Comparison of ENCODE assay signal across 26 mouse cellular contexts in the genomic region with DNA sequence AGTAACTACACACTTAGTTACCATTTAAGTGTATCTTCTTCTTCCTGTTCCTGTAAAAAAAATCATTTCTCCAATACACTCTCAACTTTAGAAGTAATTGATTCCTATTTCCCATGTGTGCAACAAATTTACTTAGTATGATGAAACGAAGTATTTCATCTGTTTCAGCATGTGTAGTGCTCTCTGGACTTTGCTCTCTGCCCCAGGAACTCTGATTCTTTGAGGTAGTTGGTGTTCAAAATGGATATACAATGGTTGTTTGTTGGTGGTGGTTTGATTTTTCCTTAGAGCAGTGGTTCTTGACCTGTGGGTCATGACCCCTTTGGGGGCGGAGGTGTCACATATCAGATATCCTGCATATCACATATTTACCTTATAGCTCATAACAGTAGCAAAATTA. TPM values are rescaled to one million over a fixed set of nuclear protein-coding genes. Genes with fewer than 3 reads are reported as not detected.
DNase-seq lines count a peak whose midpoint lies in the region; ATAC-seq and TF ChIP-seq lines count a peak whose summit lies in the region.
"Had no signal": no experiment of that assay in that cellular context is flagged by ENCODE, and none has a peak within 500 bp of the region (broad histone marks: within the 10 kb centered on the region; RNA-seq: fewer than 3 reads in every experiment).

No protein-coding gene starts in this region.

- no peaks in the 10 kb centered on the region for H3K9me3 ChIP-seq in intestine, embryonic 16.5 days (ENCODE audit: control insufficient read depth, low read length)
- no peaks in the 10 kb centered on the region for H3K9me3 ChIP-seq in intestine, embryonic 15.5 days
- H3K9me3 ChIP-seq in kidney, embryonic 16.5 days (ENCODE audit: low read length): peaks cover 3% of the 10 kb centered on the region; the same call in 1 of the 2 replicates
- no peaks in the 10 kb centered on the region for H3K9me3 ChIP-seq in liver, postnatal 0 days (ENCODE audit: low read length)
- H3K9me3 ChIP-seq in liver, embryonic 12.5 days (replicated peaks): no peaks in the 10 kb centered on the region
- H3K9me3 ChIP-seq: embryonic facial prominence, embryonic 10.5 days; embryonic facial prominence, embryonic 13.5 days; forebrain, embryonic 12.5 days; forebrain, embryonic 15.5 days; heart, embryonic 10.5 days; heart, embryonic 13.5 days had no signal

- 0 out of 2 replicates have a peak, but pooled peaks cover 6% of the 10 kb centered on the region for H3K36me3 ChIP-seq in intestine, embryonic 16.5 days (ENCODE audit: control insufficient read depth, insufficient read depth, low read length)
- no peaks in the 10 kb centered on the region for H3K36me3 ChIP-seq in intestine, embryonic 15.5 days
- H3K36me3 ChIP-seq in kidney, embryonic 16.5 days (ENCODE audit: insufficient read depth, low read length): peaks cover 8% of the 10 kb centered on the region
- H3K36me3 ChIP-seq in liver, postnatal 0 days (replicated peaks; ENCODE audit: insufficient read depth, low read length): peaks cover 5% of the 10 kb centered on the region; the same call in 1 of the 2 replicates
- peaks cover 8% of the 10 kb centered on the region for H3K36me3 ChIP-seq in liver, embryonic 12.5 days

- 74% methylated on average over 2 of the region's 2 CpGs for WGBS in intestine, embryonic 16.5 days
- WGBS in intestine, embryonic 15.5 days: 80% methylated on average over 2 of the region's 2 CpGs
- WGBS in kidney, embryonic 16.5 days: 83% methylated on average over 2 of the region's 2 CpGs
- 67% methylated on average over 2 of the region's 2 CpGs for WGBS in liver, postnatal 0 days (ENCODE audit: insufficient replicate concordance)
- WGBS in liver, embryonic 12.5 days (ENCODE audit: insufficient replicate concordance): 75% methylated on average over 2 of the region's 2 CpGs

- no peak for ATAC-seq in intestine, embryonic 16.5 days
- no peak for ATAC-seq in intestine, embryonic 15.5 days
- ATAC-seq in kidney, embryonic 16.5 days (ENCODE audit: low FRiP score, low TSS enrichment): no peak
- peak; percentile 66 for ATAC-seq in liver, postnatal 0 days
- no peak for ATAC-seq in liver, embryonic 12.5 days
- ATAC-seq: activated CD4-positive, CD25-positive, alpha-beta regulatory T cell, adult 4 months; forebrain, embryonic 15.5 days had no signal

- DNase-seq in kidney, adult 9 months: peak; percentile 47
- no peak for DNase-seq in liver, postnatal 0 days
- no peak for DNase-seq in right cerebral cortex, adult 18-20 months
- DNase-seq: adrenal gland, adult 8-10 months; adrenal gland, postnatal 25 days; cerebellum, adult 11-12 months; cerebellum, adult 8-10 months; cerebellum, postnatal 10 days; cerebellum, postnatal 36 days; embryo, embryonic 11 days; gastrocnemius, postnatal 25 days; heart, adult 2 months; heart, postnatal 14 days; heart, postnatal 4 days had no signal

- H3K27me3 ChIP-seq in intestine, embryonic 16.5 days (replicated peaks; ENCODE audit: control insufficient read depth, insufficient read depth, low read length): no peaks in the 10 kb centered on the region
- H3K27me3 ChIP-seq in intestine, embryonic 15.5 days (replicated peaks): no peaks in the 10 kb centered on the region
- no peaks in the 10 kb centered on the region for H3K27me3 ChIP-seq in kidney, embryonic 16.5 days (ENCODE audit: insufficient read depth, low read length)
- no peaks in the 10 kb centered on the region for H3K27me3 ChIP-seq in liver, postnatal 0 days (ENCODE audit: insufficient read depth, low read length)
- H3K27me3 ChIP-seq in liver, embryonic 12.5 days (replicated peaks): no peaks in the 10 kb centered on the region
- H3K27me3 ChIP-seq: embryonic facial prominence, embryonic 13.5 days; forebrain, embryonic 12.5 days; forebrain, embryonic 15.5 days; heart, embryonic 13.5 days had no signal

- no peak for TF ChIP-seq CTCF in liver, postnatal 0 days (IDR thresholded peaks at IDR 0.05; ENCODE audit: low read depth)

- H3K4me2 ChIP-seq in intestine, embryonic 16.5 days (ENCODE audit: low read depth, low read length): no peak overlapping the region
- no peak overlapping the region for H3K4me2 ChIP-seq in intestine, embryonic 15.5 days (replicated peaks)
- no peak overlapping the region for H3K4me2 ChIP-seq in kidney, embryonic 16.5 days (replicated peaks; ENCODE audit: low read depth, low read length)
- H3K4me2 ChIP-seq in liver, postnatal 0 days (ENCODE audit: low read depth, low read length): no peak overlapping the region
- no peak overlapping the region for H3K4me2 ChIP-seq in liver, embryonic 12.5 days
- H3K4me2 ChIP-seq: embryonic facial prominence, embryonic 13.5 days; forebrain, embryonic 12.5 days; forebrain, embryonic 15.5 days; heart, embryonic 13.5 days had no signal

- H3K4me3 ChIP-seq in intestine, embryonic 16.5 days (ENCODE audit: low read length): no peak overlapping the region
- H3K4me3 ChIP-seq in intestine, embryonic 15.5 days (replicated peaks): no peak overlapping the region
- no peak overlapping the region for H3K4me3 ChIP-seq in kidney, embryonic 16.5 days (ENCODE audit: low read length)
- no peak overlapping the region for H3K4me3 ChIP-seq in liver, postnatal 0 days (ENCODE audit: low read depth, low read length)
- H3K4me3 ChIP-seq in liver, embryonic 12.5 days: no peak overlapping the region
- H3K4me3 ChIP-seq: embryonic facial prominence, embryonic 10.5 days; embryonic facial prominence, embryonic 13.5 days; erythroblast, embryonic 14.5 days; forebrain, embryonic 12.5 days; forebrain, embryonic 15.5 days; heart, adult 2 months; heart, embryonic 10.5 days; heart, embryonic 13.5 days had no signal

- 0 out of 2 replicates have a peak overlapping the region, but pooled peaks have one; percentile 4 for H3K27ac ChIP-seq in intestine, embryonic 16.5 days (ENCODE audit: low read length)
- H3K27ac ChIP-seq in intestine, embryonic 15.5 days: no peak overlapping the region
- H3K27ac ChIP-seq in kidney, embryonic 16.5 days (ENCODE audit: low read length): no peak overlapping the region
- peak overlapping the region; percentile 56 for H3K27ac ChIP-seq in liver, postnatal 0 days (ENCODE audit: low read depth)
- no peak overlapping the region for H3K27ac ChIP-seq in liver, embryonic 12.5 days
- H3K27ac ChIP-seq: embryonic facial prominence, embryonic 10.5 days; embryonic facial prominence, embryonic 13.5 days; forebrain, embryonic 12.5 days; forebrain, embryonic 15.5 days; heart, adult 2 months had no signal

- TF ChIP-seq EP300 in liver, postnatal 0 days (IDR thresholded peaks at IDR 0.05; ENCODE audit: low read depth): peak; percentile 40; the same call in 1 of the 2 replicates

- H3K4me1 ChIP-seq in intestine, embryonic 16.5 days (ENCODE audit: control insufficient read depth, insufficient read depth, low read length): no peaks in the 10 kb centered on the region; the same call in 1 of the 2 replicates
- H3K4me1 ChIP-seq in intestine, embryonic 15.5 days (replicated peaks): peaks cover 14% of the 10 kb centered on the region
- H3K4me1 ChIP-seq in kidney, embryonic 16.5 days (ENCODE audit: insufficient read depth, low read length): peaks cover 14% of the 10 kb centered on the region; the same call in 1 of the 2 replicates
- H3K4me1 ChIP-seq in liver, postnatal 0 days (ENCODE audit: insufficient read depth): peaks cover 20% of the 10 kb centered on the region
- peaks cover 26% of the 10 kb centered on the region for H3K4me1 ChIP-seq in liver, embryonic 12.5 days
- H3K4me1 ChIP-seq: forebrain, embryonic 15.5 days had no signal

- no peak overlapping the region for H3K9ac ChIP-seq in intestine, embryonic 16.5 days (ENCODE audit: low read depth, low read length)
- H3K9ac ChIP-seq in intestine, embryonic 15.5 days: no peak overlapping the region
- H3K9ac ChIP-seq in kidney, embryonic 16.5 days (replicated peaks; ENCODE audit: low read length): no peak overlapping the region
- H3K9ac ChIP-seq in liver, postnatal 0 days (replicated peaks): no peak overlapping the region
- H3K9ac ChIP-seq in liver, embryonic 12.5 days: no peak overlapping the region
- H3K9ac ChIP-seq: embryonic facial prominence, embryonic 13.5 days; forebrain, embryonic 12.5 days; forebrain, embryonic 15.5 days; heart, embryonic 13.5 days had no signal

RNA-seq across cellular contexts. Expression of a gene that starts 32.7 kb away (rescaled TPM):
- 51.4 and 51.7 TPM in 2 replicates for polyA plus RNA-seq in intestine, embryonic 16.5 days (2015; fragmentation: Nextera tagmentation; extraction: Ambion mirVana)
- polyA plus RNA-seq in intestine, embryonic 15.5 days (2015; fragmentation: Nextera tagmentation; extraction: Ambion mirVana): 46.4 and 47.8 TPM in 2 replicates
- 40.5 and 54.9 TPM in 2 replicates for polyA plus RNA-seq in kidney, embryonic 16.5 days (2015; fragmentation: Nextera tagmentation; extraction: Ambion mirVana)
- polyA plus RNA-seq in liver, postnatal 0 days (2015; fragmentation: Nextera tagmentation; extraction: Ambion mirVana): 6.6 and 8.0 TPM in 2 replicates
- polyA plus RNA-seq in liver, embryonic 12.5 days (2016; fragmentation: Nextera tagmentation; extraction: Ambion mirVana): 14.3 and 14.8 TPM in 2 replicates

Comparison
In these comparisons a context has a peak if more than half of its experiments do, and no peak if none do; other contexts are left out.
1. H3K27ac ChIP-seq: peak in intestine, embryonic 16.5 days (single experiment) and liver, postnatal 0 days (single experiment); none in intestine, embryonic 15.5 days (single experiment), kidney, embryonic 16.5 days (single experiment) and liver, embryonic 12.5 days (single experiment).